Mouse (Mus musculus) testis, postnatal 10 days (tissue): ENCODE measurements around the gene Frmd4a.

Source experiments
- DNase-seq: peaks from one replicate; pipeline ENCODE4 v3.0.0; 2021; ENCODE audit warnings: low spot score

Frmd4a gene

DNA sequence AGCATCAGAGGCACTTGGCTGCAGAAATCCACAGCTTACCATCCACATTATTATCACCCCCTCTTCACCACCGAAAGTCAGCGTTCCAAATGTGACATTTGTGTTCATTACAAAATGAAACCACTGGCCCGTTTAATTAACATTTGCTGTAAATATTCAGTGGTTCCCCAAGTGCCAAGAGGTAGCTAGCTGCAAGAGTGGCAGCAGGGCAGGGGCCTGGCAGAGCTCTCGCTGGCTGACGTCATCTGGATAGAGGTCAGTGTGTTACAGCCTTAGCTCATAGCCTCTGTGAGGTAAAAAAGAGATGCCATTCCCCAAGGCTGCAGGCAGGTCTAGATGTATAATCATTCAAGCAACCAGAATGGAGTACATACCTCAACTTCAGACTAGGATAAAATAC lies 473.3 kb downstream of the Frmd4a start:
- DNase-seq = no peak

DNA sequence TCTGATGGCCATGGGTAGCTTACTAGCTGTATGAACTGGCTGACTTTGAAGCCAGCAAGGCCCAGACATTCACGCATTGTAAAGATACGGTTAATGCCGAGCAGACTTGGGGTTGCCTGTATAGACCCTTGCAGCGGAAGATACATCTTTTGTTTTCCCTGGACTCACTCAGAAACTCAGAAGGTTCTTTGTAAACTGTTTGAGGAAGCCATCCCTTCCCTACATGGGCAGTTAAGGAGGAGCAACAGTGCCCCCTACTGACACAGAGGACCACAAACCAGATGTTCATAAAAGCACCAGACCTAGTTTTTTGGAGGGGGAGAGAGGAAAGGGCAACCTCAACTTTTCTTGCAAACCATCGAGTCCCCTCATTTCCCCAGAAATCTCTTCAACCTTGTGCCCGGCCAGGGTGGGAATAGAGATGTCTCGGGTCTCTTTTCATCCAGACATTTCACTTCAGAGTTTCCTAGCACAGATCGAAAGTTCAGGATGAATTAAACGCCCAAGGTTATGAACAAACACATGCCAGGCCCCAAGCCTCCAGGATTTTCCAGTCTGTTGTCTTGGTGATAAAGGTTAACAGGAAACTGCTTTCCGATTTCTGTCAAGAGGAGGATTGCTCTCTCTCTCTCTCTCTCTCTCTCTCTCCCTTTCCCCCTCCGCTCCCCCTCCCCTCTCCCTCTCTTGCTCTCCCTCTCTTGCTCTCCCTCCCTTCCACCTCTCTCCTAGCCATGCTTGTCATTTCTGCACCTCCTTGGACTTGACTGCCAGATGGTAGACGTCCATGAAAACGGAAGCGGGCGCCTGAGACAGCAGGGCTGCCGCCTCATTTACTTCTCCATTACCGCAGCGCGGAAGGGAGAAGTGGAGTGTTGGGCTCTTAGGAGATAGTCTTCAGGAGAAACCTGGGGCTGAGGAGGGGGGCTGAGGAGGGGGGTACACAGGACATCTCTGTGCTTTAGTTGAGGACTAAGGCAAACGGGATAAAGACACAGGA lies 475.3 kb downstream of the Frmd4a start:
- DNase-seq = peak; percentile 79

DNA sequence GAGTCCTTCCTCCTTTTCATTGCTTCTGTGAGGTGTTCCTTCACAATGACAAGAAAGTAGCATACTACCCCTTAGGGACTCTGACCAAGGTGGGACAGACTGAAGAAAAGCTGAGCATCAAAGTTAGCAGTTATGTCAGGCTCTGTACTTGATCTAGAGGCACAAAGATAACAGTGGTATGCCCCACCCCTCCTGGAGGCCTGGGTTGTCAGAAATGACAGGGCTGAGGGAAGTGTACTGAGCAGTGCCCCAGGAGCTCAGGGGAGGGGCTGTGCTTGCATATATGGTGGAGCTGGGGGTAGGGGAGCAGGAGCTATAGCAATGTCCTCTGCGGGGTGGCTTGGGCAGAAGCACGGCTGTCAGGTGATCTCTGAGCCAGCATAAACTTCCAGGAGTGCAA lies 477.0 kb downstream of the Frmd4a start:
- DNase-seq = no peak

DNA sequence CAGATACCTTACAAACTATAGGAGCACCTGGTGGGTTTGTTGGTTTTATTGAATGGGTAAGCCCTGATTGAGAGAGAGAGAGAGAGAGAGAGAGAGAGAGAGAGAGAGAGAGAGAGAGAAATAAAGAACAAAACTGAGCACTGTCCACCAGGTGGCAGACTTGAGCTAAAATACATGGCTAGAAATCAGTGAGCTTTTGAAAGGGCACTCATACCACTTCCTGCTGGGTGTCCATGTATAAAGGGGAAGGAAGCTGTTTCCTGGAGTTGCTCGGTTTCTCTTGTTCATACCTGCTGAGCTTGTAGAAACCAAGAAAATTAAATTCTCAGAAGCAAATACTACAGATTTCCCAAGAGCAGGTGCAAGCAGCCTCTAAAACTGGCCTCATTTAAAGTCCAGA lies 481.7 kb downstream of the Frmd4a start:
- DNase-seq = peak; percentile 87

DNA sequence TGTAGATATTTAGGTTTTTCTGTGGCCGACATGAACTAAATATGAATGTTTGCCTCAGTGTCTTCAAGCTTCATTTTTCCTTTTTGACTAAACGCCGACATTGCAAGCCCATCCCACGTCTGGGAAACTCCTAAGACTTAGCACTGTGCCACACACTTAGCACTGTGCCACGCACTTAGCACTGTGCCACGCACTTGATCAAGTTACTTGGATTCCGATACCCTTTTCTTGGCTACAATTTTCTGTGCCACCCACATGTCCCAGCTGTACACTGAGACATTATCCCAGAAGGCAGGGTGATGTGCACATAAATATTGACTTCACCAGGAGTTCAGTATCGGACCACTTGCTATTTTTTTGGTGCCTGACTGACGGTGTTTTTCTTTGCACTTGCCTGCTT lies 482.4 kb downstream of the Frmd4a start:
- DNase-seq = no peak

DNA sequence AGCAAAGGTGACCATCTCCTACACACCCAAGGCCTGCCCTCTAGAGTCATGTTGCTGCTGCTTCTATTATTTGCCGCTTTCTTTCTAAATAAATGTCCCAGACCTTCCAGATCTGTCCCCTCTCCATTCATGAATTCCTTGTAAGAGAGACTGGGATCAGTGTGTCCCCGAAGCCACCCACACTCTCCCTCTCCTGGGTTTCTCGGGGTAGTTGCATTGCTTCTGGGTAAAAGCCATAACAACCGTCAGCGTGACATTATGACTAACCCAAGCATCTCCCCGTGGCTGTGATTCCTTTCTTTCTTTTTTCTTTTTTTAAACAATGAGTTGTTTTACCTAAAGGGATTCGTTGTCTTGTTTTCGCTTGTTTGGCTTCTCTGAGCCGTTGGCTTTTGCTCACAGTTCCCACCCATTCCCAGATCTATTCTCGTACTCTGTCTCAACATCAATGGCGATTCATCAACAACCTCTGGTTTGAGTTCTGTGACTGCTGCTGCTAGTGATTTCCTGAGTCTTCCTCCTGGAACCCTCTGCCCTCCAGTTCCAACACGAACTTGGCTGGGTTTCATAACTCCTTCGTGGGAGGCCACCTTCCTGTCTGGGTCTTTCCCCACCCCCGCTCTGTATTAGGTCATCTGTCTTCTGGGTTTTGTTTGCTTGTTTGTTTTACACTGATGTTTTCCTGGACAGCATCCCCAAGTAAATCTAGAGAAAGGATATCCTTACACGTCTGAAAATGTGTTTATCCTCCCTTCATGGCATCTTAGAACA lies 483.9 kb downstream of the Frmd4a start:
- no peak for DNase-seq

DNA sequence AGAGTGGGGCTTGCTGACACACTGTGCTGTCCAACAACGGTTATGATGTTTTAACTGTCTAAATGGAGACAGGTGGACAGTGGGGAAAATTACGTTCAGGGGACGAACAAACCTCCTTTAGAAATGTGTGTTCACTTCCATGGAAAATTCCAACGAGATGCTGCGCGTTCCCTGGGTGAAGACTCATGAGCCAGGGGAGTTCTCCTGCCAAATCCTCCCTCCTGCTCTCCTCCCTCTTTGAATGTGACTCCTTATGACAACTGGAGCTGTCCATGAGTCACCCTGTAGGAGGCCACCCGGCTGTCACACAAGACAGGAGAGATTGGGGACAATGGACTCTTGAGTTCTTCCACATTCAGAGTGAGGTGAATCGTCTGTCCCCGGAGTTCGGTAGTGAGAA lies 486.9 kb downstream of the Frmd4a start:
- no peak for DNase-seq

DNA sequence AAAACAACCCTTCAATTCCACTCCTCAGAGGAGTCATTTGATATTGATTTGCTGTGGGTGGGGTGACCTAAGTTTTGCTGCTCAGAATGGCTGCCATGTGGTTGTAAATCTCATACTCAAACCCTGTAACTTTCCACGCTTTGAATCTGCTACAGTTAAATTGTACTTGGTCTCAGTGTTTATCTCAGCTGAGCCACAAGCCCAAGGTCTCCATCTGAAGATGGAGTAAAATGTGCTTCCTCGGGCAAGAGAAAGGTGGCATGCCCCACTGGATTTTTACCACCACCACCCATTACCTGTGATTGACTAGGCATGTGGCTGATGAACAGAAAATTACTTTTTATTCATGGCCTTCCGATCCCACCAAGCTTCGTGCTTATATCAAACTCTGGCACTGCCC lies 488.2 kb downstream of the Frmd4a start:
- DNase-seq = no peak

DNA sequence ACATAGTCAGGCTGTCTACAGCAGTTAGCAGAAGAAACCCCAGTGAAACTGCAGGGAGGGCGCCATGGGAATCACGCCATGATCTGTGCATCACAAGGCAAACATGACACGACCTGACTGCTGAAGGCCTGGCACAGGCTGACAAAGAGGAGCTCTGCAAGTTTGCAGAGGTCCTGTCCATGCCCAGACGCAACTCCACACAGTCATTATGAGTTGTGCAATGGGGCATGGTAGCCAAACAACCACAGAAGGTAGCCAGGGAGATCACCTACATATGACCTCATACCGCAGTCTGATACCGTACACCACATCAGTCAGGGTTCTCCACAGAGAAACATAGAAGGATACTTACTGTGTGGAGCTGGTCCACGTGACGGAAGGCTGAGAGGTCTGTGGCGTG lies 489.1 kb downstream of the Frmd4a start:
- DNase-seq = no peak

DNA sequence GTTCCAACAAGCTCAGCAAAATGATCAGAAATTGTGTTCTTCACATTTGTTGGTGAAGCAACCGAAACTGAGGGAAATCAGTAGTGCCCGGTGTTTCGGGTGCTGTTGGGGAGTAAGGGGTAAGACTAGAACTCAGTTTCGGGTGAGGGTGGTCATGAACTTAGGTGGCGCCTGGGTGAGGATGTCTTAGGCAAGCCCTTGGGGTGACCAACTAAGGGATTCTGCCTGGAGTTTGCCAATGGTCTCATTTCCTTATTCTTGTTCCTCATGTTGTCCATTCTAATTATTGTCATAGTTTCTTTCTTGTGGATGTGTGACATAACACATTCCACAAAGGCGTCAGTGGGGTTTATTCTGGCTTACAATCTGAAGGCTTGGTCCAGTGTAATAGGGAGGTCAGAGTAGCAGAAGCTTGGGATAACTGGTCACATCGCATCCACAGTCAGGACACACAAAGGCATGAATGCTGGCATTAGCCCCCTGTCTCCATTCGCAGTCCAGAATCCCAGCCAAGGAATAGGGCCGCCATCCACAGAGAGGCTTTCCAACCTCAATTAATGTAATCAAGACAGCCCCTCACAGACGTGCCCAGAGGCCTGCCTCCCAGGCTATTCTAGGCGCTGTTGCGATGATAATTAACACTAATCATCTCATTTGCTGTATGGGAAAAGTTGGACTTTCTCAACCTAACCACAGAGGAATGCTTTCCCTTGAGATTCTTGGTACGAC lies 490.5 kb downstream of the Frmd4a start:
- DNase-seq = no peak

DNA sequence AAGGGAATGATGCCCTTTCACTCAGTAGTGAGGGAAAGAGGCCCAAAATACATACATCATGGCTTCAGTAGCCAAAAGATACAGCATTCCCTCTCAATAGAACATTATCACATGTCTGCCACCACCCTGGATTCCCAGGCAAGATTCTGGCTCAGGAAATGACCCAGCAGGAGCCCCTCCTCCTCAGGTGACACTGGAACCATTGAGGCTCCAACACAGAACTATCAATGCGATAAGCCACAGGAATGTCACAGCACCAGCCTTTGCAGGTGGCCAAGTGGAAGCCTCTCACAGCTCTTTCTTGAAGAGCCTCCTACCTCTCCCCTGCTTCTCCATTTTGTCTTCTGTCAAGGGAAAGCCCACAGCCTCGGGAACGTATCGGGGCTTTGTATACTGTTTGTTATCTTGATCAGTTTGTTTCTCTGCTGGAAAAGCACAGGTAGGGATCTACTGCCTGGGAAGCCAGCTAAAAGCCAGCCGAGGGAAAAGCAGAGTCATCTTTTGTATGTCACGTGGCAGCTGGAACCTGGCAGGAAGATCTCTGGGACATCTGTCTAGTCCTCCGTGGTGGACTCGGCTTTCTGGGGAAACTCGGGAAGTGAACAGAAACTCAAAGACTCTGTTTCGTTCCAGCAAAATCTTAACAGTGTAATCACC lies 491.6 kb downstream of the Frmd4a start:
- no peak for DNase-seq

DNA sequence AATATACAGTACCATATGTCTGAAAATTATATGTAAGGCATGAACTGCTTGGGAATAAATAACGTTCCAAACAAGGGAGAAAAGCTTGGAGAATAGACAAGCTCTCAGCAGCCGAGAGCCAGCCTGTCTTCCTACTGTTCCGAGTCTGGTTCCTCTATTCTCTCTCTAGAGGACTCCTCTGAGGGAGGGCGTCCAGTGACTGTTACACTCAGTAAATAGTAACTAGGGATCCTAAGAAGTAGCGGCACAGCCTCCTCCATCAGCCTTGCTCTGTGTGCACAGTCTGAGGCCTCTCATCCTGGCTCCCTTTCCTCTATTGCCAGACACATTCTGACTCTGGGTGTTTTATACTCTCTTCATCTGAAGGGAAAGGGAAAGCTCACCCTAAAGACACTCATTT lies 492.2 kb downstream of the Frmd4a start:
- no peak for DNase-seq

DNA sequence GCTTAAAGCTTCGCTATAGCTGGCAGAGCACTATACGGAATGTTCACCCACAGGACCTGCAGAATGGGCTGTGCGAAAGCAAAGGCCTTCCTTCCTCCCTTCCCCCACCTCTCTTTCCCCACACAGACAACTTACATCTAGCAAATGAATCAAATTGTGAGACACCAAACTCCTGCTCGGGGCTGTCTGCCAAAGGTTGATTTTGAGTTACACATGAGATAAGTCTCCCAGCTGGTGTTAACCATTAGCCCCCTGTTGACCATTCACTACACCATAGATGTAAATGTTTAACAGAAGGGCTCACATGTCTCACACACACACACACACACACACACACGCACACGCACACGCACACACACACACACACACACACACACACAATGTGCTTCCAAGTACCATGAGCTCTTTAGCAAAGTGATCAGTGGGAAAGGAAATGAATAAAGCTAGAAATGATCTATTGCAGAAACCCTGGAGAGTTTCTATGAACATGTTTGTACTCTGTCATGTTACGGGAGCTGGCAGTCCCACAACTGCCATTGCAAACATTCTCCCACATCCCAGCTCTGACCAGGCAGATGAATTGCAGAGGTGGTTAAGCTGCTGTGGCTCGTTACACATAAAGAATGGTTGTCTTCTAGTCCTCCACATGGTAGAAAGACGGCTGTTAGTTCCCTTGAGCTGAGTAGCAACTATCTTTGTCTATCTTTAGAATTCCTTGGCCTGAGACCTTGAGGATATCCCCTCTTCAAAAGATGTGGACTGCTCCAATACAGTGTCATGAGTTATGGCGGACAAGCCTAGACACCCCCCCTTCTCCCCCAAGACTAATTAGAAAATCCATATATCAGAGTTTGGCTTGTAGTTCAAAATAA lies 492.9 kb downstream of the Frmd4a start:
- DNase-seq = no peak

DNA sequence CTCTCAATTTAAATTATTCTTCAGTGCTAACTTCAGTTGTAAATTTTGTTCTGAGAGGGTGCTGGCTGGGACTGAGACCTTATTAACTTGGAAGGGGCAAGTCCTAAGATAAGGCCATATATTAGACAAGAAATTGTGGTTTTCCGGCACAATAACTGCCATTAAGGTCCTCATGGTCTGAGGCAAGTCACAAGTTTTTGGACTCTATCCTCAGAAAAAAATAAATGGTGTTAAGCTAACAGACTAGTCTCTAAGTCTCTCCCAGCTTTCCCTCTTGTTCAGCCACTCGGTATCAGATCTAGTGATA lies 493.5 kb downstream of the Frmd4a start:
- no peak for DNase-seq

DNA sequence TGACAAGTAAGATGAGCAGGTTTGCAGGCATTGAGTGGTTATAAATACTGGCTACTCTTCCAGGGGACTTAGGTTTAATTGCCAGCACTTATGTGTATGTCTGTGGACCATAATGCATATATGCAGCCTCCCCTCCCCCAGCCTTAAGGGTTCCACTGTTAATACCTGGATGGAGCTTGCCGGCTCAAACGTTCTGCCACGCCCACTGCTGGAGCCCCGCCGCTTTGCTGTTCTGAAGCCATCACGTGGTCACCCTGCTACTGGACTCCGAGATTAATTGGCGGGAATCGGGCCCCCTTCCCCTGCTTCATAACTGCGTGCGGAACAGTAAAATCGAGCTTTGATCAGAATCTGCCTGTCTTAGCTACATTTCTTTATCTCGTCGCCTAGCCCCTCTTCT lies 495.1 kb downstream of the Frmd4a start:
- no peak for DNase-seq

DNA sequence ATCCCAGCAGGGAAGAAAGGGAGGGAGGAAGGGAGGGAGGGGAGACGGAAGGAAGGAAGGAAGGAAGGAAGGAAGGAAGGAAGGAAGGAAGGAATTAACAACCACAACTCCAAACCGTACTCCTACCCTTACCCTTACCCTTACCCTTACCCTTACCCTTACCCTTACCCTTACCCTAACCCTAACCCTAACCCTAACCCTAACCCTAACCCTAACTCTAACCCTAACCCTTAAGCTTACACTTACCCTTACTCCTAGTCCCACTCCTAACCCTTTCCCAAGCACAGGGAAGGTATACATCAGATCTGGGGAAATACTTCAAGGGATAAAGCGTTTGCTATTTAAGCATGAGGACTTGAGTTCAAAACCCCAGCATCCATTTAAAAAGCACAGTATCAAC lies 498.4 kb downstream of the Frmd4a start:
- DNase-seq = no peak

DNA sequence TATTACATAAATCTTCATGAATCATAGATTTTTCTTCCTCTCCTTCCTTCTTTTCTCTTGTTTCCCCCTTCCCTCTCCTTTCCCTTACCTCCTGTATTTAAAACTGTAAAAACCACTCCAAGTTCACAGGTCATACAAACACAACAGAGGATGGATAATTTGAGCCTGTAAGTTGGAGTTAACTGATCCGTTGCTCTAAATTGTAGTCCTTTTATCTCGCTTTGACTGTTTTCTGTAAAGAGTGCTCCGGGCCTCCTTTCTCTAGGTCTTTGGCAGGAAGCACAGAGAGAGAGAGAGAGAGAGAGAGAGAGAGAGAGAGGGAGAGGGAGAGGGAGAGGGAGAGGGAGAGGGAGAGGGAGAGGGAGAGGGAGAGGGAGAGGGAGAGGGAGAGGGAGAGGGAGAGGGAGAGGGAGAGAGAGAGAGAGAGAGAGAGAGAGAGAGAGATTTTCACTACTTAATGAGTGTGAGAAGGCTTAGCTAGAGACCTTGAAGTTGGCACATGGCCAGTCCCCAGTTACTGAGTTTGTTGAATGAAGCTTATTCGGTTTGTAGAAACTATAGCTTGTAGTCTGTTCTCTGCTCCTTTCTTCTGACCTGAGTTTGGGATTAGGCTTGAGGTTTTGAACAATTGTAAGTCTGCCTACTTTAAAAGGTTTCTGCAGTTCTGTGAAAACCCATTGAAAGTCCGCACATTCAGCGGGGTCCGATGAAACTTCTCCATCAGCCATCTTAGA lies 499.5 kb downstream of the Frmd4a start:
- peak; percentile 78 for DNase-seq

DNA sequence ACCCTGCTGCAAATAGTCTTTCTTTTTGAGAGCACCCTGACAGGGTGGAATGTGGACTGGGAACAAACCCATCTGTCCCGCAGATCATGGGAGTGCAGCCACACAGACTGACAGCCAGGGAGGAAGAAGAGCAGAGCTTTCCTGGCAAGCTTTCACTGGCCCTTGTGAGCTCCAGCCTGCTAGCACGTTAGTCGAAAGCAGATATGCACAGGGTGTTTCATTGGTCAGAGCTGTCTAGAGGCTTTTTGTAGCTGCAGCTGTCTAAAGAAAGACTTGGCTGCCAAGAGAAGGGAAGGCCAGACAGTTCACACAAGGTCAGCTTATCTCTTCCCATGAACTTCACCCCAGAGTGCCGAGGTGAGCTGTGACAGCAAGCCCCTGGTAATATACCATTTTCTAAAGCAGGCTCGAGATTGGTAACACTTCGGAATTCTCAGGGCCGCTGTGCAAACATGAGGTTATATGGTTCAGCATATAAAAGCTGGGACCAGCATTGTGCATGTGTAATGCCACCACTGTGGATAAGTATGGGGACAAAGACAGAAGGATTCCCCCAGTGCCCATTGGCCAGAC lies 500.1 kb downstream of the Frmd4a start:
- DNase-seq = no peak

DNA sequence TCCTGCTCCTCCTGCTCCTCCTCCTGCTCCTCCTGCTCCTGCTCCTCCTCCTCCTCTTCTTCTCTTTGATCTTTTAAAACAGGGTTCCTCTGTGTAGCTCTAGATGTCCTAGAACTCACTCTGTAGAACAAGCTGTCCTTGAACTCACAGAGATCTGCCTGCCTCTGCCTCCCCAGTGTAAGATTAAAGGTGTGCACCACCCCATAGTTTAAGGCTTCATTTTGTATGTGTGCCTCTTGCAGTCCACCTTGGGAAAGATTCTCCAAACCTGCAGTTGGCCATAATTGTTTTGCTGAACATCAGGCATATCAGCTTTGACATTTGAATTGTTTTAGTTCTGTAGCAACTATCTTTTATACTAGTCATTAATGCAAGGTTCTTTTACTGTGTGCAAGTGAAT lies 501.0 kb downstream of the Frmd4a start:
- no peak for DNase-seq
